Mouse (Mus musculus) forebrain, embryonic 14.5 days (tissue): ENCODE data around the gene Ush1c. TPM values are rescaled to one million over a fixed set of nuclear protein-coding genes. Genes with fewer than 3 reads are reported as not detected.

Source experiments
- ATAC-seq: fragments of 200-750 bp; cut with Nextera tagmentation; 2 replicates; pipeline ENCODE4 v1.8.0; 2017; ENCODE audit warnings: mild to moderate bottlenecking, moderate library complexity
- DNase-seq: peaks from one replicate; pipeline ENCODE4 v3.0.0-alpha.2; 2015; ENCODE audit warnings: low spot score
- H3K27ac ChIP-seq: fragments of 300-500 bp; sonication (generic); 2 replicates; pipeline ENCODE4 v1.5.1; 2014; ENCODE audit warnings: low read depth, mild to moderate bottlenecking, control low read depth, low read length, moderate library complexity
- H3K27me3 ChIP-seq: fragments of 300-500 bp; sonication (generic); replicated peaks from 2 replicates; pipeline ENCODE4 v1.6.1; 2014; ENCODE audit warnings: low read length, control low read depth, mixed read lengths; ENCODE audit not compliant: control insufficient read depth, insufficient read depth
- H3K36me3 ChIP-seq: fragments of 300-500 bp; sonication (generic); 2 replicates; pipeline ENCODE4 v1.6.1; 2014; ENCODE audit warnings: low read length, control low read depth; ENCODE audit not compliant: control insufficient read depth, insufficient read depth
- H3K4me1 ChIP-seq: fragments of 300-500 bp; sonication (generic); 2 replicates; pipeline ENCODE4 v1.6.1; 2014; ENCODE audit warnings: antibody characterized with exemption, low read length, control low read depth; ENCODE audit not compliant: control insufficient read depth, insufficient read depth
- H3K4me2 ChIP-seq: fragments of 300-500 bp; sonication (generic); 2 replicates; pipeline ENCODE4 v1.6.1; 2014; ENCODE audit warnings: mild to moderate bottlenecking, control low read depth, low read length
- H3K4me3 ChIP-seq: fragments of 300-500 bp; sonication (generic); 2 replicates; pipeline ENCODE4 v1.5.1; 2014; ENCODE audit warnings: low read depth, low read length, control low read depth
- H3K9ac ChIP-seq: fragments of 300-500 bp; sonication (generic); 2 replicates; pipeline ENCODE4 v1.6.1; 2014; ENCODE audit warnings: mild to moderate bottlenecking, low read length, control low read depth, moderate library complexity
- H3K9me3 ChIP-seq: fragments of 300-500 bp; sonication (generic); replicated peaks from 2 replicates; pipeline ENCODE4 v1.6.1; 2016; ENCODE audit warnings: low read length, control low read depth, mixed read lengths; ENCODE audit not compliant: control insufficient read depth
- WGBS: fragments of 180-500 bp; shearing (Covaris S2); extraction: QIAGEN DNeasy Blood & Tissue Kit; methylation state at CpG from one replicate; pipeline ENCODE4 v1.1.7; 2014; 5-methylcytosine and 5-hydroxymethylcytosine counted together
- polyA plus RNA-seq: library from polyadenylated mRNA; unstranded; fragments of >200 nt; fragmentation: Nextera tagmentation; extraction: Ambion mirVana; gene quantifications from 2 replicates; pipeline ENCODE4 v1.2.1, GENCODE M21; 2014

Ush1c gene
- polyA plus RNA-seq, 1 experiment from 2014 or later: 3.6 TPM

GRCm38 (mm10) chr7:46251841-46252240, 13.5 kb upstream of the Ush1c start:
- H3K27me3 ChIP-seq: no peaks in the 10 kb centered on the region
- no peak for DNase-seq

GRCm38 (mm10) chr7:46247606-46248005, 9.3 kb upstream of the Ush1c start:
- Histone ChIP-seq H3K4me3 (no peak overlapping the region), H3K4me2 (no peak overlapping the region), H3K36me3 (no peaks in the 10 kb centered on the region), H3K9ac (no peak overlapping the region), H3K27me3 (no peaks in the 10 kb centered on the region), H3K9me3 (no peaks in the 10 kb centered on the region), H3K27ac (no peak overlapping the region), H3K4me1 (no peaks in the 10 kb centered on the region)
- ATAC-seq (no peak), DNase-seq (no peak)
- WGBS: 81% methylated on average over 3 of the region's 3 CpGs

More at GRCm38 (mm10) chr7:46251841-46252240, 13.5 kb upstream of the Ush1c start:
- no peaks in the 10 kb centered on the region for H3K36me3 ChIP-seq
- H3K4me1 ChIP-seq: no peaks in the 10 kb centered on the region
- ATAC-seq: no peak
- 78% methylated on average over 4 of the region's 4 CpGs for WGBS
- H3K9me3 ChIP-seq: no peaks in the 10 kb centered on the region
- no peak overlapping the region for H3K9ac ChIP-seq
- no peak overlapping the region for H3K4me2 ChIP-seq
- no peak overlapping the region for H3K4me3 ChIP-seq
- H3K27ac ChIP-seq: no peak overlapping the region

- no peak overlapping the region for H3K27ac ChIP-seq
- H3K9ac ChIP-seq: no peak overlapping the region
- no peaks in the 10 kb centered on the region for H3K27me3 ChIP-seq
- H3K9me3 ChIP-seq: no peaks in the 10 kb centered on the region
- H3K4me3 ChIP-seq: no peak overlapping the region
- H3K36me3 ChIP-seq: no peaks in the 10 kb centered on the region
- ATAC-seq: no peak
- H3K4me2 ChIP-seq: no peak overlapping the region
- H3K4me1 ChIP-seq: no peaks in the 10 kb centered on the region
- no peak for DNase-seq
Measured at GRCm38 (mm10) chr7:46246876-46247275, 8.6 kb upstream of the Ush1c start.

GRCm38 (mm10) chr7:46240696-46241095, 2.4 kb upstream of the Ush1c start, which contains the start of gene Otog:
Gene Otog (plus strand): TSS chr7:46240987.
- ATAC-seq (no peak), DNase-seq (no peak)
- Histone ChIP-seq H3K9me3 (no peaks in the 10 kb centered on the region), H3K27me3 (no peaks in the 10 kb centered on the region), H3K4me1 (peaks cover 2% of the 10 kb centered on the region; the same call in 1 of the 2 replicates), H3K9ac (no peak within 1 kb of the TSS), H3K4me2 (no peak within 1 kb of the TSS), H3K4me3 (no peak within 1 kb of the TSS), H3K27ac (no peak within 1 kb of the TSS), H3K36me3 (no peaks in the 10 kb centered on the region)
- 28% methylated on average over 2 of the region's 2 CpGs for WGBS

GRCm38 (mm10) chr7:46240091-46240490, 1.8 kb upstream of the Ush1c start:
- no peak for ATAC-seq
- 81% methylated on average over 4 of the region's 4 CpGs for WGBS

GRCm38 (mm10) chr7:46237192-46237591, 1.1 kb downstream of the Ush1c start:
- no peak overlapping the region for H3K9ac ChIP-seq
- no peak overlapping the region for H3K4me2 ChIP-seq
- no peak overlapping the region for H3K27ac ChIP-seq
- DNase-seq (no peak), ATAC-seq (no peak)
- no peaks in the 10 kb centered on the region for H3K27me3 ChIP-seq
- 78% methylated on average over 7 of the region's 7 CpGs for WGBS
- H3K4me1 ChIP-seq: peaks cover 2% of the 10 kb centered on the region; the same call in 1 of the 2 replicates
- H3K9me3 ChIP-seq: no peaks in the 10 kb centered on the region
- no peak overlapping the region for H3K4me3 ChIP-seq
- no peaks in the 10 kb centered on the region for H3K36me3 ChIP-seq

More at GRCm38 (mm10) chr7:46240091-46240490, 1.8 kb upstream of the Ush1c start:
- Histone ChIP-seq H3K4me1 (peaks cover 2% of the 10 kb centered on the region; the same call in 1 of the 2 replicates), H3K9me3 (no peaks in the 10 kb centered on the region), H3K9ac (no peak overlapping the region), H3K4me2 (no peak overlapping the region), H3K36me3 (no peaks in the 10 kb centered on the region), H3K27me3 (no peaks in the 10 kb centered on the region), H3K4me3 (no peak overlapping the region), H3K27ac (no peak overlapping the region)
- no peak for DNase-seq

- no peaks in the 10 kb centered on the region for H3K27me3 ChIP-seq
- H3K4me2 ChIP-seq: no peak overlapping the region
- DNase-seq: no peak
- H3K9ac ChIP-seq: no peak overlapping the region; the same call in 1 of the 2 replicates
- peak; percentile 32 for ATAC-seq
- H3K27ac ChIP-seq: 0 out of 2 replicates have a peak overlapping the region, but pooled peaks have one; percentile 21
- H3K36me3 ChIP-seq: no peaks in the 10 kb centered on the region
- H3K4me1 ChIP-seq: peaks cover 2% of the 10 kb centered on the region; the same call in 1 of the 2 replicates
- no peaks in the 10 kb centered on the region for H3K9me3 ChIP-seq
- WGBS: 78% methylated on average over 15 of the region's 15 CpGs
- no peak overlapping the region for H3K4me3 ChIP-seq
Measured at GRCm38 (mm10) chr7:46236363-46236762, 1.9 kb downstream of the Ush1c start.

- H3K27ac ChIP-seq: no peak overlapping the region
- no peak overlapping the region for H3K4me2 ChIP-seq
- no peak overlapping the region; the same call in 1 of the 2 replicates for H3K9ac ChIP-seq
- H3K9me3 ChIP-seq: no peaks in the 10 kb centered on the region
- 64% methylated on average over 18 of the region's 18 CpGs for WGBS
- H3K36me3 ChIP-seq: no peaks in the 10 kb centered on the region
- peaks cover 2% of the 10 kb centered on the region; the same call in 1 of the 2 replicates for H3K4me1 ChIP-seq
- ATAC-seq (peak; percentile 57), DNase-seq (peak; percentile 61)
- H3K27me3 ChIP-seq: no peaks in the 10 kb centered on the region
- no peak overlapping the region for H3K4me3 ChIP-seq
Measured at GRCm38 (mm10) chr7:46235948-46236347, 2.4 kb downstream of the Ush1c start.

GRCm38 (mm10) chr7:46226936-46227335, 11.4 kb downstream of the Ush1c start:
- WGBS: 40% methylated on average over 4 of the region's 4 CpGs
- H3K36me3 ChIP-seq: no peaks in the 10 kb centered on the region
- DNase-seq: peak; percentile 82
- no peaks in the 10 kb centered on the region for H3K9me3 ChIP-seq
- peak; percentile 83 for ATAC-seq
- H3K9ac ChIP-seq: no peak overlapping the region
- no peak overlapping the region for H3K4me2 ChIP-seq
- H3K27ac ChIP-seq: peak overlapping the region; percentile 29; the same call in 1 of the 2 replicates
- H3K4me1 ChIP-seq: no peaks in the 10 kb centered on the region; the same call in 1 of the 2 replicates
- H3K27me3 ChIP-seq: no peaks in the 10 kb centered on the region
- H3K4me3 ChIP-seq: no peak overlapping the region
